Mouse (Mus musculus) cortical plate, adult 2 months (tissue): ENCODE results near the gene Gm49354.

Source experiments
- CTCF ChIP-seq: fragments of 200-500 bp; IDR thresholded peaks from 2 replicates; pipeline ENCODE4 v1.5.1; 2011; ENCODE audit warnings: mild to moderate bottlenecking, control low read depth, low read length; ENCODE audit not compliant: insufficient read depth; ENCODE audit errors: extremely low read depth
- POLR2A ChIP-seq: fragments of 200-500 bp; IDR thresholded peaks from 2 replicates; pipeline ENCODE4 v1.6.1; 2011; ENCODE audit warnings: mild to moderate bottlenecking, low read length, control low read depth; ENCODE audit not compliant: insufficient read depth; ENCODE audit errors: extremely low read depth

DNA sequence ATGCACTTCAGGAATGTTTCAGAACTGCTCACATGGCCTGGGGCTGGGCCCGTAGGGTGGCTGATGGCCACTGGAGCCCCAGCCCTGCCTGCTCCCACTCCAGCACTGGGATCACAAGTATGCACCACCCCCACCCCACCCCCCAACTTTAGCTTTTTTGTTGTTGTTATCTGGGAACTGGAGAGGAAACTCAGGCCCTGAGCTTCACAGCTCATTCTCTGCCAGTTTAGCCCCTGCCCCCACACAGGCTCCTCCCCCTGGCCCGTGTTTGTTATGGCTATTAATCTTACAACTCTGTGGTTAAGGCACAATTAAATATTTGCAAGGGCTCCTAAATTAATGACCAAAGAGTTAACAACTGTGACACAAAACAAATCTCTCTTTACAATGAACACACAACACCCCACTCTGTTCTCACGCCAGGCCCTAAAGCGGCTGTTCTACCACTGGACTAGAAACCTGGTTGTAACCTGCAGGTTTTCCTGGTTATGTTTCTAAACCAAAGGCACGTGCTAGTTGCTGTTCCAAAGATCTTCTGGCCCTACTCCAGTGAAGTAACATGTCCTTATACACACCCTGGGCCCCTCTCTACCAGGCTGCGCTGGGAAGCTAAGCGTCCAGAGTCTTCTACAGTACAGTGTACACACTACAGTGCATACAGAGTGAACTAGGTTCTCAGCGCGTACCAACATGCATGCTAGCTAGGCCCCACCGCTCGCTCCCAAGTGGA, 15.1 kb downstream of the Gm49354 start:
- TF ChIP-seq CTCF, result no peak
- no peak for TF ChIP-seq POLR2A
